Mouse (Mus musculus) ES-Bruce4 (cell line): ENCODE measurements around the gene Man1c1. TPM values are rescaled to one million over a fixed set of nuclear protein-coding genes. Genes with fewer than 3 reads are reported as not detected.

ENCODE experiments used
- H3K27ac ChIP-seq: 2 replicates; pipeline ENCODE4 v1.5.1; 2012; ENCODE audit warnings: low read length, inconsistent platforms; ENCODE audit not compliant: insufficient read depth
- H3K27me3 ChIP-seq: 2 replicates; pipeline ENCODE4 v1.6.1; 2012; ENCODE audit warnings: mild to moderate bottlenecking, low read length, inconsistent platforms; ENCODE audit not compliant: control insufficient read depth, poor library complexity, insufficient read depth, severe bottlenecking
- H3K36me3 ChIP-seq: 2 replicates; pipeline ENCODE4 v1.6.1; 2012; ENCODE audit warnings: inconsistent platforms, mild to moderate bottlenecking, low read length, moderate library complexity; ENCODE audit not compliant: control insufficient read depth, poor library complexity, insufficient read depth, severe bottlenecking
- H3K4me1 ChIP-seq: one replicate; pipeline ENCODE4 v1.8.1; 2011; ENCODE audit warnings: low read length; ENCODE audit not compliant: control insufficient read depth, insufficient read depth
- H3K4me3 ChIP-seq: 2 replicates; pipeline ENCODE4 v1.5.1; 2011; ENCODE audit warnings: low read depth, mild to moderate bottlenecking, low read length
- H3K9ac ChIP-seq: 2 replicates; pipeline ENCODE4 v1.6.1; 2012; ENCODE audit warnings: low read depth, mild to moderate bottlenecking, inconsistent platforms; ENCODE audit not compliant: poor library complexity, severe bottlenecking
- H3K9me3 ChIP-seq: replicated peaks from 2 replicates; pipeline ENCODE4 v1.6.1; 2012; ENCODE audit warnings: mild to moderate bottlenecking, low read length, inconsistent platforms; ENCODE audit not compliant: control insufficient read depth, poor library complexity, insufficient read depth, severe bottlenecking
- CTCF ChIP-seq: IDR thresholded peaks from one replicate; pipeline ENCODE4 v1.8.1; 2011; ENCODE audit warnings: low read depth, low read length
- EP300 ChIP-seq: IDR thresholded peaks from 2 replicates; pipeline ENCODE4 v1.6.1; 2011; ENCODE audit warnings: low read depth, low read length; ENCODE audit not compliant: insufficient read depth
- POLR2A ChIP-seq: IDR thresholded peaks from one replicate; pipeline ENCODE4 v1.8.1; 2011; ENCODE audit warnings: low read length; ENCODE audit not compliant: insufficient read depth
- polyA plus RNA-seq: library from polyadenylated mRNA; stranded (reverse); fragments of >200 nt; gene quantifications from 2 replicates; pipeline ENCODE4 v1.2.4, GENCODE M21; 2011; ENCODE audit warnings: low read depth; ENCODE audit not compliant: missing spikeins, insufficient read depth, insufficient read length

Gene Man1c1
- polyA plus RNA-seq, 1 experiment: 7.1 TPM

GRCm38 (mm10) chr4:134682423-134682822, 21.7 kb downstream of the Man1c1 start:
- no peak overlapping the region for H3K4me3 ChIP-seq
- H3K4me1 ChIP-seq: no peaks in the 10 kb centered on the region
- H3K27ac ChIP-seq: no peak overlapping the region
- H3K36me3 ChIP-seq: no peaks in the 10 kb centered on the region
- no peak for TF ChIP-seq POLR2A
- no peak for TF ChIP-seq EP300
- no peak for TF ChIP-seq CTCF
- peaks cover 4% of the 10 kb centered on the region; the same call in 1 of the 2 replicates for H3K9me3 ChIP-seq
- no peaks in the 10 kb centered on the region for H3K27me3 ChIP-seq
- H3K9ac ChIP-seq: no peak overlapping the region

- TF ChIP-seq CTCF (peak; percentile 56), EP300 (no peak), POLR2A (no peak)
- no peak overlapping the region for H3K27ac ChIP-seq
Observed at GRCm38 (mm10) chr4:134681819-134682218, 22.3 kb downstream of the Man1c1 start.

GRCm38 (mm10) chr4:134677556-134678508, 26.3 kb downstream of the Man1c1 start:
- Histone ChIP-seq H3K9me3 (no peaks in the 10 kb centered on the region), H3K27me3 (no peaks in the 10 kb centered on the region), H3K4me1 (no peaks in the 10 kb centered on the region), H3K4me3 (no peak overlapping the region), H3K27ac (no peak overlapping the region), H3K36me3 (no peaks in the 10 kb centered on the region), H3K9ac (no peak overlapping the region)
- TF ChIP-seq CTCF (no peak), EP300 (no peak), POLR2A (no peak)

More at GRCm38 (mm10) chr4:134681819-134682218, 22.3 kb downstream of the Man1c1 start:
- H3K9me3 ChIP-seq: peaks cover 4% of the 10 kb centered on the region; the same call in 1 of the 2 replicates
- H3K9ac ChIP-seq: no peak overlapping the region
- no peaks in the 10 kb centered on the region for H3K27me3 ChIP-seq
- H3K36me3 ChIP-seq: no peaks in the 10 kb centered on the region
- no peak overlapping the region for H3K4me3 ChIP-seq
- H3K4me1 ChIP-seq: no peaks in the 10 kb centered on the region

GRCm38 (mm10) chr4:134675800-134676199, 28.3 kb downstream of the Man1c1 start:
- Histone ChIP-seq H3K36me3 (no peaks in the 10 kb centered on the region), H3K4me3 (no peak overlapping the region), H3K27ac (no peak overlapping the region), H3K9ac (no peak overlapping the region), H3K4me1 (no peaks in the 10 kb centered on the region), H3K27me3 (no peaks in the 10 kb centered on the region), H3K9me3 (no peaks in the 10 kb centered on the region)
- TF ChIP-seq EP300: no peak
- TF ChIP-seq CTCF: no peak
- no peak for TF ChIP-seq POLR2A

- Histone ChIP-seq H3K36me3 (no peaks in the 10 kb centered on the region), H3K4me3 (no peak overlapping the region), H3K9me3 (no peaks in the 10 kb centered on the region), H3K27me3 (no peaks in the 10 kb centered on the region), H3K4me1 (no peaks in the 10 kb centered on the region), H3K27ac (no peak overlapping the region), H3K9ac (no peak overlapping the region)
- TF ChIP-seq POLR2A: no peak
- no peak for TF ChIP-seq EP300
- TF ChIP-seq CTCF: no peak
Observed at GRCm38 (mm10) chr4:134674970-134675369, 29.1 kb downstream of the Man1c1 start.

- H3K9ac ChIP-seq: no peak overlapping the region
- no peaks in the 10 kb centered on the region for H3K4me1 ChIP-seq
- TF ChIP-seq EP300 (no peak), CTCF (no peak), POLR2A (no peak)
- H3K4me3 ChIP-seq: no peak overlapping the region
- no peak overlapping the region for H3K27ac ChIP-seq
- H3K36me3 ChIP-seq: no peaks in the 10 kb centered on the region
- H3K27me3 ChIP-seq: no peaks in the 10 kb centered on the region
- no peaks in the 10 kb centered on the region for H3K9me3 ChIP-seq
Observed at GRCm38 (mm10) chr4:134673882-134674463, 30.1 kb downstream of the Man1c1 start.
